Comparison of ENCODE assay signal across 7 mouse cellular contexts in the genomic region with DNA sequence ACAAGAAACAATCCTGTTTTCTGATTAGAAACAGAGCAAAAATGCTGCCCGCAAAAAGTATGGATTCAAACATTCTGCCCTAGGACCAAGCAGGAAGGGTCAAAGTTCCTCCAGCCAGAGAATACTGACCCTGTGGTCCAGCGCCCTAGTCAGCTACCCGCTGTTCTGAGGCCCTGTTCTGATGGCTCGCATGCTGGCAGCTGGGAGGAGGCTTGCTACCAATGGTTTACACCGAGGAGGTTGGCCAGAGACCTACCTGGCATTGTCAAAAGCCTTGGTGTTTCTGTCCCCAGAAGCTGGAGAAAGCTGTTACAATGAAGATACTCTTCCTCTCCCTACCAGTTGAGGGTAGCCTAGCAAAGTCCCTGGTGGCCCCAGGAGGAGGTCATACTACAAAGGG. TPM values are rescaled to one million over a fixed set of nuclear protein-coding genes. Genes with fewer than 3 reads are reported as not detected.
DNase-seq lines count a peak whose midpoint lies in the region; ATAC-seq and TF ChIP-seq lines count a peak whose summit lies in the region.

No protein-coding gene starts in this region.

- 67% methylated on average over 5 of the region's 5 CpGs for WGBS in lung, embryonic 14.5 days
- 75% methylated on average over 5 of the region's 5 CpGs for WGBS in forebrain, embryonic 16.5 days
- WGBS in kidney, embryonic 14.5 days: 61% methylated on average over 5 of the region's 5 CpGs
- 72% methylated on average over 5 of the region's 5 CpGs for WGBS in neural tube, embryonic 14.5 days

- H3K9me3 ChIP-seq in lung, embryonic 14.5 days (ENCODE audit: low read depth, low read length): no peaks in the 10 kb centered on the region
- H3K9me3 ChIP-seq in forebrain, embryonic 16.5 days (ENCODE audit: control insufficient read depth, low read length): no peaks in the 10 kb centered on the region
- H3K9me3 ChIP-seq in kidney, embryonic 14.5 days (ENCODE audit: control insufficient read depth, low read length): no peaks in the 10 kb centered on the region
- no peaks in the 10 kb centered on the region for H3K9me3 ChIP-seq in neural tube, embryonic 14.5 days (ENCODE audit: control insufficient read depth, low read length)

- no peaks in the 10 kb centered on the region for H3K27me3 ChIP-seq in lung, embryonic 14.5 days (ENCODE audit: insufficient read depth, low read length)
- H3K27me3 ChIP-seq in forebrain, embryonic 16.5 days (replicated peaks; ENCODE audit: control insufficient read depth, insufficient read depth, low read length): peaks cover 7% of the 10 kb centered on the region; the same call in 1 of the 2 replicates
- no peaks in the 10 kb centered on the region for H3K27me3 ChIP-seq in kidney, embryonic 14.5 days (ENCODE audit: control insufficient read depth, insufficient read depth, low read length)
- no peaks in the 10 kb centered on the region for H3K27me3 ChIP-seq in neural tube, embryonic 14.5 days (ENCODE audit: control insufficient read depth, insufficient read depth, low read length)

- no peaks in the 10 kb centered on the region for H3K36me3 ChIP-seq in lung, embryonic 14.5 days (ENCODE audit: insufficient read depth)
- no peaks in the 10 kb centered on the region for H3K36me3 ChIP-seq in forebrain, embryonic 16.5 days (ENCODE audit: control insufficient read depth, insufficient read depth)
- H3K36me3 ChIP-seq in kidney, embryonic 14.5 days (ENCODE audit: control insufficient read depth, insufficient read depth, low read length): 0 out of 2 replicates have a peak, but pooled peaks cover 3% of the 10 kb centered on the region
- H3K36me3 ChIP-seq in neural tube, embryonic 14.5 days (ENCODE audit: control insufficient read depth, insufficient read depth, low read length): no peaks in the 10 kb centered on the region

- ATAC-seq in lung, embryonic 14.5 days (ENCODE audit: insufficient read depth): no peak
- no peak for ATAC-seq in forebrain, embryonic 16.5 days
- no peak for ATAC-seq in kidney, embryonic 14.5 days (ENCODE audit: low FRiP score, low TSS enrichment)
- ATAC-seq in neural tube, embryonic 14.5 days (ENCODE audit: low read depth): no peak

- H3K4me3 ChIP-seq in lung, embryonic 14.5 days (ENCODE audit: low read depth, low read length): peak overlapping the region; percentile 87
- H3K4me3 ChIP-seq in forebrain, embryonic 16.5 days (replicated peaks; ENCODE audit: low read length): no peak overlapping the region
- H3K4me3 ChIP-seq in kidney, embryonic 14.5 days (ENCODE audit: low read length): no peak overlapping the region
- 0 out of 2 replicates have a peak overlapping the region, but pooled peaks have one; percentile 5 for H3K4me3 ChIP-seq in neural tube, embryonic 14.5 days (ENCODE audit: low read depth, low read length)

- H3K4me1 ChIP-seq in lung, embryonic 14.5 days (ENCODE audit: insufficient read depth): peaks cover 62% of the 10 kb centered on the region
- peaks cover 45% of the 10 kb centered on the region for H3K4me1 ChIP-seq in forebrain, embryonic 16.5 days (replicated peaks; ENCODE audit: control insufficient read depth, insufficient read depth, low read length)
- peaks cover 69% of the 10 kb centered on the region for H3K4me1 ChIP-seq in kidney, embryonic 14.5 days (ENCODE audit: control insufficient read depth, insufficient read depth, low read length)
- peaks cover 44% of the 10 kb centered on the region for H3K4me1 ChIP-seq in neural tube, embryonic 14.5 days (ENCODE audit: control insufficient read depth, insufficient read depth, low read length)

- TF ChIP-seq CTCF in lung, embryonic 14.5 days (IDR thresholded peaks at IDR 0.05; ENCODE audit: low read depth): no peak

- peak overlapping the region; percentile 73 for H3K4me2 ChIP-seq in lung, embryonic 14.5 days
- H3K4me2 ChIP-seq in forebrain, embryonic 16.5 days (ENCODE audit: low read length): no peak overlapping the region; the same call in 1 of the 2 replicates
- H3K4me2 ChIP-seq in kidney, embryonic 14.5 days (replicated peaks; ENCODE audit: low read depth, low read length): peak overlapping the region; percentile 90
- H3K4me2 ChIP-seq in neural tube, embryonic 14.5 days (ENCODE audit: low read depth, low read length): peak overlapping the region; percentile 99; the same call in 1 of the 2 replicates

- H3K27ac ChIP-seq in lung, embryonic 14.5 days (ENCODE audit: low read depth): no peak overlapping the region
- no peak overlapping the region for H3K27ac ChIP-seq in forebrain, embryonic 16.5 days (ENCODE audit: low read length)
- no peak overlapping the region for H3K27ac ChIP-seq in kidney, embryonic 14.5 days (ENCODE audit: low read depth, low read length)
- no peak overlapping the region for H3K27ac ChIP-seq in neural tube, embryonic 14.5 days (ENCODE audit: low read depth, low read length)

- H3K9ac ChIP-seq in lung, embryonic 14.5 days: no peak overlapping the region
- H3K9ac ChIP-seq in forebrain, embryonic 16.5 days (replicated peaks; ENCODE audit: low read depth, low read length): 0 out of 2 replicates have a peak overlapping the region, but pooled peaks have one; percentile 8
- H3K9ac ChIP-seq in kidney, embryonic 14.5 days (ENCODE audit: low read depth, low read length): no peak overlapping the region; the same call in 1 of the 2 replicates
- H3K9ac ChIP-seq in neural tube, embryonic 14.5 days (replicated peaks; ENCODE audit: low read depth, low read length): no peak overlapping the region

- no peak for DNase-seq in lung, embryonic 14.5 days
- no peak for DNase-seq in lung, adult 18-20 months
- no peak for DNase-seq in frontal cortex, postnatal 14 days (ENCODE audit: low spot score in 2 of 2)
- no peak for DNase-seq in embryo, embryonic 10.5 days (ENCODE audit: low spot score)

RNA-seq across cellular contexts. Expression of a gene that starts 3.8 kb away (rescaled TPM):
- 16.1 and 16.4 TPM in 2 replicates for polyA plus RNA-seq in lung, embryonic 14.5 days (2014; fragmentation: Nextera tagmentation; extraction: Ambion mirVana)
- polyA plus RNA-seq in forebrain, embryonic 16.5 days (2015; fragmentation: Nextera tagmentation; extraction: Ambion mirVana): 7.4 and 7.8 TPM in 2 replicates
- polyA plus RNA-seq in kidney, embryonic 14.5 days (2014; fragmentation: Nextera tagmentation; extraction: Ambion mirVana): 17.6 and 21.2 TPM in 2 replicates
- polyA plus RNA-seq in neural tube, embryonic 14.5 days (2014; fragmentation: Nextera tagmentation; extraction: Ambion mirVana): 6.4 and 9.3 TPM in 2 replicates

Comparison
In these comparisons a context has a peak if more than half of its experiments do, and no peak if none do; other contexts are left out.
1. H3K4me3 ChIP-seq: peak in lung, embryonic 14.5 days (single experiment) and neural tube, embryonic 14.5 days (single experiment); none in forebrain, embryonic 16.5 days (single experiment) and kidney, embryonic 14.5 days (single experiment).